Mouse (Mus musculus) Patski (cell line): Measurements from ENCODE around the gene Rbp4. TPM values are rescaled to one million over a fixed set of nuclear protein-coding genes. Genes with fewer than 3 reads are reported as not detected.

Experiments used
- ATAC-seq: fragments of 100-300 bp; one replicate; pipeline ENCODE4 v1.8.0; 2021
- CTCF ChIA-PET: fragments of 350-600 bp; sonication (Branson Sonifier 250); formaldehyde crosslinking; loops from one replicate; lab custom pipeline; 2022; ENCODE audit warnings: inconsistent platforms; lab: Charles Lee
- POLR2A ChIA-PET: fragments of 350-600 bp; sonication (Branson Sonifier 250); formaldehyde crosslinking; loops from one replicate; lab custom pipeline; 2022; ENCODE audit warnings: antibody characterized with exemption, inconsistent platforms; lab: Charles Lee
- DNase-seq: peaks from one replicate; pipeline ENCODE4 v3.0.0-alpha.2; 2011; ENCODE audit warnings: low read depth, low spot score
- H3K27me3 ChIP-seq: fragments of 371-371 bp; one replicate; pipeline ENCODE4 v1.5.1; 2021
- CTCF ChIP-seq: fragments of 100-300 bp; IDR thresholded peaks from one replicate; pipeline ENCODE4 v1.5.1; 2021
- in situ Hi-C: fragments of 300-500 bp; cut with MboI; formaldehyde crosslinking; loops from 3 replicates; pipeline ENCODE4 v1.11.1; 2018; ENCODE audit warnings: low pct_unique_long_range_greater_than_20kb, mixed read lengths
- polyA plus RNA-seq: library from polyadenylated mRNA; unstranded; gene quantifications from one replicate; pipeline ENCODE4 v1.2.3, GENCODE M21; 2021

Gene Rbp4
- polyA plus RNA-seq, result 2.1 TPM

DNA sequence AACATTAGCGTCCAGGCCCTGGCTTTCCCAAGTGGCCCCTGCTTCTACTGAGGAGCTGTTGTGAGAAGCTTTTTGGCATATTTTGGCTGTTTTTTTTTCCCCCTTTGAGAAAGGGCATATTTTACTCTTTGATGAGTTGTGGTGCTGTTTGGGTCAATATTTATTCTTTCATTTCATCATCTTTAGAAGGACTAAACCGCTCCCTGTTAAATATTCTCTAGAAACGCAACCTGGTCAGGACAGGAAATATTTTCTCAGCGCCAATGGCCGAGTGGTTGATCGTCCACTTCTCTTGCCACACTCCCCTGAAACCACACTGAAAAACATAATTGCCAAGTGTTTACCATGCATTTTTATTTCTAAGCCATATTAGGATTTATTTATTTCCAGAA lies at the start of gene Rbp4:
TSS of gene Rbp4 (minus strand) at position 63 of the 392 bp plus-strand sequence.
- ChIA-PET POLR2A (no interaction called here), CTCF (no interaction called here)
- in situ Hi-C loops, result no loop called here
- no peak for ATAC-seq
- no peak for TF ChIP-seq CTCF
- H3K27me3 ChIP-seq, result peaks cover 82% of the 10 kb centered on the region
- DNase-seq, result no peak

DNA sequence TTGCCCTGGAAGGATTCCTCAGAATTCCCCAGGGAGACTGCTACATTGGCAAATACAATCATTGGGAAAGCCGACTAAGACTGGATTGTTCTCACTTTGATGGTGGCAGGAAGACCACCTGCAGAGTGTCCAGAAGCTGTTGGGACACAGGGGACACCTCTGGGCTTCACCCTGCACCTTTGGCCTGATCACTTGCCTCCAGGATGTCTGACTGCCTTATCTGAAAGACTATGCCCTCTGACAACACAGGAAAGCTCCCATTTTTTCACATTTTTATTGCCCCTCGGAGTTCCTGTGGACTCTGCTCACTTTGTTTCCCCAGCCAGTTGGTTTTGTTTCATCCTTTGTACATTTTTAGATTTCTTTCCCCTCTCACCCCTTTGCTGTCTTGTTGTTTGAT lies 39.6 kb upstream of the Rbp4 start:
- POLR2A ChIA-PET, result no interaction called here
- no peak for TF ChIP-seq CTCF
- peaks cover 67% of the 10 kb centered on the region for H3K27me3 ChIP-seq
- CTCF ChIA-PET, result no interaction called here
- in situ Hi-C loops, result no loop called here
- DNase-seq (no peak), ATAC-seq (no peak)

DNA sequence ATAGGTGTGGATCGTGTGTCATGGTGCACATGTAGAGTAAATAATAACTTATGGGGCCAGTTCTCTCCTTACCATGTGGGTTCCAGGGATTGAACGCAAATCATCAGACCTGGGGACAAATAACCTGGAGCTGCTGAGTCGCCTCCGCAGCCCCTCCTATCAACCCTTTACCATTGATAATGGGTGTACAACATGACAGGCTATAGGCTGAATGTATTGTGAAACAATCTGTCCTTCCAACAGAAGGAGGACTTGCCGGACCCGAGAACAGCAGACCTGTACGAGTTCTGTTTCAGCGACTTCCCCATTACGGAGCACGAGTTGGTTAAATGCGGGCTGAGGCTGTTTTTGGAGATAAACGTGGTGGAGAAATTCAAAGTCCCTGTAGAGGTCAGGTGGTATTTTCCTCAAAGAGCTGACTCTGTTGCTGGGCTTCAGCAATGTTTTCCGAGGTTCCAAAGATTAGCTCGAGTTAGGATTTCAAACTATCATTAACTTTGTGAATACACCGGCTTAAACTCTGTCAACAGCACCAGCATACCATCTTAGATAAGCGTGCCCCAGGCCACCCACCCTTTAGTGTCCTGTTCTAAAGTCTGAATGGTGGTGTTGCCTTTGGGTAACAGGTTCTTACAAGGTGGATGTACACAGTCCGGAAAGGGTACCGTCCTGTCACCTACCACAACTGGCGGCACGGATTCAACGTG lies 36.7 kb upstream of the Rbp4 start:
- CTCF ChIA-PET, result no interaction called here
- ATAC-seq (no peak), DNase-seq (no peak)
- in situ Hi-C loops, result no loop called here
- TF ChIP-seq CTCF, result no peak
- peaks cover 78% of the 10 kb centered on the region for H3K27me3 ChIP-seq
- POLR2A ChIA-PET, result interaction anchor here (0.6 kb wide), 1 partner anchor 380 kb away, joined by 3 read pairs; no protein-coding TSS in a partner anchor

DNA sequence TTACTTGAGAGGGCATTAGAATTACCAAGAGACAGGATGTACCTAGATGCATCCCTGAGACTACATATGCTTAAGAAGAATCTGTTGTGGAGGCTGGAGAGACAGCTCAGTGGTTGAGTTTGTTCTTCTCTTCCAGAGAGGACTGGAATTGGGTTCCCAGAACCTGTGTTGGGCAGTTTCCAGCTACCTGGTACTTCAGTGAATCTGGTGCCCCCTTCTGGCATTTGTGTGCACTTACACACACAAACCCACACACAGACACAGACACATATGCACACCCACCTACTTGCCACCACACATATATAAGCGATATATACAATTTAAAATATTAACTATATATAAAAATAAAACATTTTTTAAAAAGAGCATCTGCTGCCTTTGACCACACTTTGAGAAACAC lies 31.2 kb upstream of the Rbp4 start:
- TF ChIP-seq CTCF, result peak; percentile 43
- in situ Hi-C loops, result no loop called here
- DNase-seq (no peak), ATAC-seq (no peak)
- peaks cover 57% of the 10 kb centered on the region for H3K27me3 ChIP-seq
- ChIA-PET CTCF (no interaction called here), POLR2A (no interaction called here)

DNA sequence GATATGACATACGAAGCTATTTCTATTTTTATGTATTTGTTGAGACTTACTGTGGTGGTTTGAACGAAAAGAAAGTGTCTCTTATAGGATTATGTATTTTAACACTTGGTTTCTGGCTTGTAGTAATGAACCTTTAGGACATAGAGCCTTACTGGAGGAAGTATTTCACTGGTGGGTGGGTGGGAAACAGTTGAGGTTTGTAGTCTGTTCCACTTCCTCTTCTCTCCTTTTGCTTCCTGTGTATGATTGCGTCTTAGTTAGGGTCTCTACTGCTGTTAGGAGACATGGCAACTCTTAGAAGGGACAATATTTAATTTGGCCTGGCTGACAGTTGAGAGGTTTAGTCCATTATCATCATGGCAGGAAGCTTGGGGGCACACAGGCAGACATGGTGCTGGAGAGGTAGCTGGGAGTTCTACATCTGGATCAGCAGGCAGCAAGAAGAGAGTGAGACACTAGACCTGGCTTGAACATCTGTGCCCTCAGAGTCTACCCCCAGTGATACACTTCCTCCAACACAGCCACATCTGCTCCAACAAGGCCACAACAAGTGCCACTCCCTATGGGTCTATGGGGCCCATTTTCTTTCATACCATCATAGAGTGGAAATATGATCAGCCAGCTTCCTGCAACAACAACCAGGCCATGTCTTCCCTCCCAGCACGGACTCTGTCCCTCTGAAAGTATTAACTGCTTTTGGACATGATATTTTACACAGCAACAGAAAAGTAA lies 18.6 kb upstream of the Rbp4 start:
- DNase-seq (no peak), ATAC-seq (no peak)
- peaks cover 54% of the 10 kb centered on the region for H3K27me3 ChIP-seq
- ChIA-PET POLR2A (no interaction called here), CTCF (no interaction called here)
- TF ChIP-seq CTCF, result no peak
- in situ Hi-C loops, result no loop called here

DNA sequence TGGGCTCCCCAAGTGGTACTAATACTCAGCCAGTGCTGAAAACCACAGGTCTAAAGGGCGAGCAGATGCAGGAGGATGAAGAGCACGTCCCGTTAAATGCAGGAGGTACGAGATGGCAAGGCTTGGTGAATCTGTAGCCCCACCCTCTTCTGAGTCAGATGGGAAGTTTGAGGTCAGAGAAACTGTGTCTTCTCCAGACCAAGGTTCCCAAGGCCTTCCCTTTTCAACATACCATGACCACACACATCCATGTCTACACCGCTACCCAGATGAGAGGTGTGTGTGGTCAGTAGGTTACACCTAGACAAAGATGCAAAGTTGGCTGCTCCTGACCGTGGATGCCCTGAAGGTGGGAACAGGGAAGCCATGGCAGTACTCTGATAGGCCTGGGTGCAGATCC lies 9.7 kb upstream of the Rbp4 start:
- ChIA-PET POLR2A (no interaction called here), CTCF (interaction anchor here (0.6 kb wide), 1 partner anchor 34 kb away, joined by 3 read pairs; no protein-coding TSS in a partner anchor)
- no peak for ATAC-seq
- TF ChIP-seq CTCF, result no peak
- peaks cover 18% of the 10 kb centered on the region for H3K27me3 ChIP-seq
- in situ Hi-C loops, result no loop called here
- no peak for DNase-seq

DNA sequence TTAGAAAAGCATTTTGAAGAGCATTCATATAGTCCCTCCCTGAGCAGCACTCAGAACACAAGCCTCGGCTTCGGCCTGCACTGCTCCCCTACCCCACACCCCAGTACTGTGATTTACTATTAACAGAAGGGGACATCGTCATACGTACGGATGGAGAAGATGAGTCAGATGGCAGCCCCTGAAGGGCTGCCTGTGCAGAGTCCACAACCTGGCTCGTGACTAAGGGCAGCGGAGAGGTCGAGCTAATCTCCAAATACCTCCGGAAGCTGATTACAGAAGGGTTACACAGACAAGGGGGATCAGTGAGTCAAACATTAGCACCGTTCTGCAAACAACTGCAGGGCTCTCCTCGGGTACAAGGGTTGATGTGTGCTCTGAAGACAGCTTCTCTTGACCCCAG lies 8.9 kb upstream of the Rbp4 start:
- TF ChIP-seq CTCF, result no peak
- ChIA-PET POLR2A (no interaction called here), CTCF (no interaction called here)
- peak; percentile 17 for DNase-seq
- peaks cover 24% of the 10 kb centered on the region for H3K27me3 ChIP-seq
- ATAC-seq, result peak; percentile 41
- in situ Hi-C loops, result no loop called here

DNA sequence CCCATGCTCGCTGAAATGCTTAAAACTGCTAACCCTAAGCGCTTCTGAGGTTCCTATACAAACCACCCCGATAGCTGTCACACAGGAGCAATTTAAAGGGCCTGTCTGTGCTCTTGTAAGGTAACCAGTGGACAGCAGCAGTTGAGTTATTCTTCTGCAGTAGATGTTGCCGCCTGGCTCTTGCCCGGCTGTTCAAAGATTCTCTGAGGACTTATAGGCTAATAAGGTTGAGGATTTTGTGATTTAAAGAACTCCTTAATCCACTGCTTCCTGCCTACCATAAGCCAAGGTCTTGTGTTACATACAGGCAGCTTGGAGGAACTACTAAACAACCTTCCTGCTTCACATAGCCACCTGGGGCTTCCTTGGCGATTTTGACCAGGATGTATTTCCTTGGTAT lies 7.4 kb upstream of the Rbp4 start, which contains the start of gene Pde6c:
TSS of gene Pde6c (plus strand) at position 301 of the 400 bp plus-strand sequence.
- ChIA-PET CTCF (interaction anchor here (0.9 kb wide), 1 partner anchor 66 kb away, joined by 3 read pairs; no protein-coding TSS in a partner anchor), POLR2A (no interaction called here)
- H3K27me3 ChIP-seq, result peaks cover 36% of the 10 kb centered on the region
- TF ChIP-seq CTCF, result no peak
- ATAC-seq (no peak), DNase-seq (no peak)
- in situ Hi-C loops, result no loop called here

DNA sequence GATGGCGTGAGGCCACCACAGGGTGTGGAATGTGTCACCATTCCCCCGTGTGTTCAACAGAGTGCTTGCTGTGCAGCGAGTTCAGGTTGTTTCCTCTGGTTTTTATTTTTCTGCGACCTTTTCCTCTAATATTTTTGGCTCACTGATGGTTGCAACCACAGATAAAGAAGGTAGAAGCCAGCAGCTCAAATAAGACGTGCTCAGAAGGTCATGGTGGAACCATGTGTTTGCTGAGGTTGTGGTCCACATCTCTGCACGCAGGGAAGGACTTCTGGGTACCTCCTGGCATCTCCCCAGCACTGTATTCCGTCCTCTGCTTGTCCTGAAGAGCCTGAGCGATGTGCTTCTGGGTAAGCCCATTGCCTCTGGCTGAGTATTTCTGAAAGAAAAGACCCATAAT lies 1.6 kb upstream of the Rbp4 start:
- POLR2A ChIA-PET, result no interaction called here
- TF ChIP-seq CTCF, result no peak
- ATAC-seq (no peak), DNase-seq (no peak)
- CTCF ChIA-PET, result no interaction called here
- H3K27me3 ChIP-seq, result peaks cover 80% of the 10 kb centered on the region
- in situ Hi-C loops, result no loop called here

DNA sequence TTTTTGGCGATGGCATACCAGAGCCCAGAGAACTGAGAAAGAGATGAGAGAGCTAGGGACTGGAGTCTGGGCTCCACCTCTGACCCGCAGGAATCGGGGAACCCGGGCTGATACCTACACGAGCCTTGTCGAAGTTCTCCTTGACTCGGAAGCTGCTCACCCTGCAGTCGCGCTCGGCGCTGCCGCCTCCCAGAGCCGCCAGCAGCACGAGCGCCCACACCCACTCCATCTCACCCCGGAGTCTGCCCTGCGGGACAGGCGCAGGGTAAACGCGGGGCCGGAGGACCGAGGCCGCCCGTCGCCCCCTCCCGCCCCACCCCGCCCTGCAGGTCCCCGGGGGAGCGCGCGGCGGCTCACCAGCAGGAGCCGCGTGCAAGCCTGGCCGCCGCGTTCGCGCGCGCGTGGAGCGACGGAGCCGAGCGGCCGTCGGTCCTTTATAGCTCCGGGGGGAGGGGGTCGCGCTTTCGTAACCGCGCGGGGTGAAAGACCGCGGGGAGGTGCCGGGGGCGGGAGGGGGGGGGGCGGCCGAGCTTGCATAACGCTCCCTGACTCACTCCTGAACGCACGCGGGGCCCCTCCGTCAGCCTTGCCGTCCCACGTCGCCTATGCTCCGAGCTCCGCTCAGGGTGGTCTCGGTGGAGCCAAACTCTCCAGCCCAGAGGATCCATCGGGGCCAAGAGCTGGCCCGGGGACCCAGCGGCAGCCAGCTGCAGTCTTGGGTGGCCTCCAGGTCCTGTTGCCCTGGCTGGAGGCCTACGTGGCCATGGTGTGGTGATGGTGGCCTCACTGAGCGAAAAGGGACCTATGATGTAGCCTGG lies 471 bp downstream of the Rbp4 start:
- in situ Hi-C loops, result no loop called here
- ATAC-seq, result peak; percentile 54
- H3K27me3 ChIP-seq, result peaks cover 82% of the 10 kb centered on the region
- CTCF ChIA-PET, result no interaction called here
- TF ChIP-seq CTCF, result no peak
- DNase-seq, result no peak
- POLR2A ChIA-PET, result no interaction called here

DNA sequence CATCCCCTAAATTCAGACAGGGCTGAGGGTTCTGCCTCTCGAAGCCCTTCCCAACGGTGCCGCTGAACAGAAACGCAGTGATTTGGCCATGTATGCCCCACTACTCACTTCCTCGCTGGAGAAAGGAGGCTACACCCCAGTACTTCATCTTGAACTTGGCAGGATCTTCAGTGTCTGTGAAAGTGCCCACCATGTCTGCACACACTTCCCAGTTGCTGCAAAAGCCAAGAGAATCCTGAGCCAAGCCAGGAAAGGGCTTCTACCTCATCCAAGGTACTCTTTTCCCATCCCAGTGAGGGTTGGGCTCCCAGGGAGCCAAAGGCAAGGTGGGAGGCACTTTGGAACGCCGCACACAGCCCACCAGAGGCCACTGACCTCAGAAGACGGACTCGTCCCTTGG lies 1.2 kb downstream of the Rbp4 start:
- ChIA-PET CTCF (no interaction called here), POLR2A (no interaction called here)
- no peak for TF ChIP-seq CTCF
- DNase-seq, result no peak
- in situ Hi-C loops, result no loop called here
- H3K27me3 ChIP-seq, result peaks cover 75% of the 10 kb centered on the region
- ATAC-seq, result no peak
